Comparison of ENCODE assay signal across 7 mouse cellular contexts in the genomic region with DNA sequence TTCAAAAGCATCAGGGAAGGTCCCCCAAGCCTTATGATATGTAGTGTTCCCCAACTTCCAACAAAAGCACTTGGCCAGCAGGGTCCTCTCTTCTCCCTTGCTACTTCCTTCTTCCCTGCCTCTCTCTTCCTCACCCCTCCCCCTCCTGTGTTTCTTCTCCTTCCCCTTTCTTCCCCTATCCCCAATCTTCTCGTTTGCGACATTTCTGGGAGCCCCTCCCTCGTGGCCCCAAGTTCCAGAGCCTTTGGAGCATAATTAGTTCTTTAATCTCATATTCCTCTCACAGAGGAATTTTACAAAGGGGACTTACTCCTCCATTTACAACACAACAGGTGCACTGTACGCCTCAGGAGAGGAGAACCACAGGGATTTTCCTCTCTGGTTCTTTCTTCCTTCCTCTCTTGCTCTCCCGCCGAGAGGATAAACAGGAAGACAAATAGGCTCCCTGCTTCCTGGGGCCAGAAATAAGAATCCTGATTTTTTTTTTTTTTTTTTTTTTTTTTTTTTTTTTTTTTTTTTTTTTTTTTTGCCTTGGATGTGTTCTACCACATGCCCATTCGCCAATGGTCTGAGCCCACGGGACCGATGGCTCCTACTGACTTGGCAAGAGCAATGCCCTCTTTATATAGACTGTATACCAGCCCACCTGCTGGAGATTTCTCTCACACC.
A peak's percentile ranks its signal among the peaks of the same experiment; 100 is the strongest.
DNase-seq lines count a peak whose midpoint lies in the region; ATAC-seq and TF ChIP-seq lines count a peak whose summit lies in the region.

No protein-coding gene starts in this region.

- no peaks in the 10 kb centered on the region for H3K9me3 ChIP-seq in ES-E14 (ENCODE audit: control insufficient read depth, insufficient read depth, low read depth, low read length)
- no peaks in the 10 kb centered on the region for H3K9me3 ChIP-seq in forebrain, embryonic 10.5 days
- H3K9me3 ChIP-seq in limb, embryonic 10.5 days (replicated peaks) = no peaks in the 10 kb centered on the region
- H3K9me3 ChIP-seq in midbrain, embryonic 12.5 days = no peaks in the 10 kb centered on the region

- 10% methylated on average over 9 of the region's 9 CpGs for WGBS in forebrain, embryonic 10.5 days
- 14% methylated on average over 9 of the region's 9 CpGs for WGBS in limb, embryonic 10.5 days
- 14% methylated on average over 9 of the region's 9 CpGs for WGBS in midbrain, embryonic 12.5 days

- in situ Hi-C loops in ES-E14 (cut with MboI; ENCODE audit: low sequenced_read_pairs in 2 of 2, unreplicated experiment in 2 of 2) = no loop called here

- H3K4me2 ChIP-seq in midbrain, embryonic 12.5 days (replicated peaks) = peak overlapping the region; percentile 44

- H3K4me3 ChIP-seq in ES-E14 (ENCODE audit: insufficient read depth in 1 of 2, low read depth in 1 of 2, low read length in 2 of 2, poor library complexity in 1 of 2, severe bottlenecking in 1 of 2) = no peak overlapping the region
- H3K4me3 ChIP-seq in forebrain, embryonic 10.5 days = peak overlapping the region; percentile 39
- H3K4me3 ChIP-seq in limb, embryonic 10.5 days = peak overlapping the region; percentile 36
- H3K4me3 ChIP-seq in midbrain, embryonic 12.5 days = no peak overlapping the region

- no peak for DNase-seq in ES-E14 (ENCODE audit: low read depth, low spot score)
- no peak for DNase-seq in forebrain, embryonic 10.5 days (ENCODE audit: extremely low spot score, low spot score)
- DNase-seq in limb, embryonic 10.5 days (ENCODE audit: low spot score) = no peak
- no peak for DNase-seq in spleen, adult 18-20 months
- DNase-seq in frontal cortex, adult 2 months (ENCODE audit: extremely low spot score in 1 of 2, low spot score in 1 of 2) = no peak
- no peak for DNase-seq in ovary, postnatal 36 days (ENCODE audit: low spot score)

- no peaks in the 10 kb centered on the region for H3K36me3 ChIP-seq in ES-E14 (ENCODE audit: control insufficient read depth, insufficient read depth, low read length, poor library complexity, severe bottlenecking)
- no peaks in the 10 kb centered on the region for H3K36me3 ChIP-seq in forebrain, embryonic 10.5 days (replicated peaks)
- H3K36me3 ChIP-seq in limb, embryonic 10.5 days = no peaks in the 10 kb centered on the region
- no peaks in the 10 kb centered on the region for H3K36me3 ChIP-seq in midbrain, embryonic 12.5 days

- peaks cover 4 to 15% of the 10 kb centered on the region in 2 experiments; a peak in 2 of 4 replicates for H3K4me1 ChIP-seq in ES-E14 (ENCODE audit: control insufficient read depth in 2 of 2, insufficient read depth in 2 of 2, low read length in 2 of 2, poor library complexity in 1 of 2)
- H3K4me1 ChIP-seq in forebrain, embryonic 10.5 days = peaks cover 18% of the 10 kb centered on the region
- H3K4me1 ChIP-seq in limb, embryonic 10.5 days = peaks cover 16% of the 10 kb centered on the region
- H3K4me1 ChIP-seq in midbrain, embryonic 12.5 days = peaks cover 15% of the 10 kb centered on the region

- H3K9ac ChIP-seq in ES-E14 (ENCODE audit: insufficient read depth, low read depth, low read length, poor library complexity, severe bottlenecking) = no peak overlapping the region
- H3K9ac ChIP-seq in midbrain, embryonic 12.5 days (replicated peaks) = no peak overlapping the region

- peaks cover 45% of the 10 kb centered on the region for H3K27me3 ChIP-seq in forebrain, embryonic 10.5 days (ENCODE audit: poor library complexity, severe bottlenecking)
- H3K27me3 ChIP-seq in limb, embryonic 10.5 days (ENCODE audit: low read depth, poor library complexity, severe bottlenecking) = peaks cover 26% of the 10 kb centered on the region
- peaks cover 52% of the 10 kb centered on the region for H3K27me3 ChIP-seq in midbrain, embryonic 12.5 days

- no peak overlapping the region for H3K27ac ChIP-seq in ES-E14 (ENCODE audit: insufficient read depth, low read depth, low read length, poor library complexity, severe bottlenecking)
- H3K27ac ChIP-seq in forebrain, embryonic 10.5 days = no peak overlapping the region
- no peak overlapping the region for H3K27ac ChIP-seq in limb, embryonic 10.5 days
- no peak overlapping the region for H3K27ac ChIP-seq in midbrain, embryonic 12.5 days (replicated peaks)

- ATAC-seq in midbrain, embryonic 12.5 days (ENCODE audit: low FRiP score, low read depth) = no peak

TF ChIP-seq in ES-E14, 5 proteins besides CTCF, POLR2A, EP300 and RAD21:
- TF ChIP-seq ZNF384 (IDR thresholded peaks at IDR 0.05; ENCODE audit: low read depth, low read length) (peak; percentile 78), ZC3H11A (IDR thresholded peaks at IDR 0.05; ENCODE audit: borderline replicate concordance, low read depth, low read length) (no peak)

Comparison
In these comparisons a context has a peak if more than half of its experiments do, and no peak if none do; other contexts are left out.
1. H3K4me3 ChIP-seq: peak in forebrain, embryonic 10.5 days (single experiment) and limb, embryonic 10.5 days (single experiment); none in ES-E14 (0 of 2) and midbrain, embryonic 12.5 days (single experiment).